Mouse (Mus musculus) ES-Bruce4 (cell line): ENCODE measurements around the gene Celsr3.

Experiments used
- CTCF ChIP-seq: IDR thresholded peaks from one replicate; pipeline ENCODE4 v1.8.1; 2011; ENCODE audit warnings: low read depth, low read length
- EP300 ChIP-seq: IDR thresholded peaks from 2 replicates; pipeline ENCODE4 v1.6.1; 2011; ENCODE audit warnings: low read depth, low read length; ENCODE audit not compliant: insufficient read depth
- POLR2A ChIP-seq: IDR thresholded peaks from one replicate; pipeline ENCODE4 v1.8.1; 2011; ENCODE audit warnings: low read length; ENCODE audit not compliant: insufficient read depth

- TF ChIP-seq CTCF (no peak), POLR2A (no peak), EP300 (no peak)
These were observed 6.4 kb downstream of the Celsr3 start for GRCm38 (mm10) chr9:108832390-108833108.
